Mouse (Mus musculus) adipocyte (in vitro differentiated cells): Measurements from ENCODE around the gene Fgd4.
"Not testable (repeated sequence)": the region's sequence is repeated elsewhere in the genome, so short reads cannot be mapped to it uniquely, and the experiment has no call there.

Experiments
- DNase-seq: peaks from one replicate; pipeline ENCODE4 v3.0.0-alpha.2; 2016; ENCODE audit warnings: low spot score

The Fgd4 gene

GRCm38 (mm10) chr16:16542956-16543441, 57.4 kb downstream of the Fgd4 start:
- no peak for DNase-seq

GRCm38 (mm10) chr16:16539396-16539795, 61.0 kb downstream of the Fgd4 start:
- DNase-seq, result not testable (repeated sequence)

- no peak for DNase-seq
These were observed 65.1 kb downstream of the Fgd4 start for GRCm38 (mm10) chr16:16535232-16535631.

- DNase-seq, result no peak
These were observed 72.3 kb downstream of the Fgd4 start for GRCm38 (mm10) chr16:16528014-16528413.

GRCm38 (mm10) chr16:16527267-16527666, 73.1 kb downstream of the Fgd4 start:
- no peak for DNase-seq

GRCm38 (mm10) chr16:16526741-16527105, 73.6 kb downstream of the Fgd4 start:
- DNase-seq, result no peak

- DNase-seq, result no peak
These were observed 74.1 kb downstream of the Fgd4 start for GRCm38 (mm10) chr16:16526097-16526740.

GRCm38 (mm10) chr16:16525266-16525904, 75.0 kb downstream of the Fgd4 start:
- DNase-seq, result no peak

- no peak for DNase-seq
These were observed 76.7 kb downstream of the Fgd4 start for GRCm38 (mm10) chr16:16523632-16524031.

GRCm38 (mm10) chr16:16522869-16523268, 77.5 kb downstream of the Fgd4 start:
- not testable (repeated sequence) for DNase-seq

- no peak for DNase-seq
These were observed 98.9 kb downstream of the Fgd4 start for GRCm38 (mm10) chr16:16501491-16501890.

- no peak for DNase-seq
These were observed 99.4 kb downstream of the Fgd4 start for GRCm38 (mm10) chr16:16500926-16501325.

- no peak for DNase-seq
These were observed 101.6 kb downstream of the Fgd4 start for GRCm38 (mm10) chr16:16498798-16499197.

- no peak for DNase-seq
These were observed 114.8 kb downstream of the Fgd4 start for GRCm38 (mm10) chr16:16485523-16486043.

GRCm38 (mm10) chr16:16484601-16485000, 115.7 kb downstream of the Fgd4 start:
- peak; percentile 8 for DNase-seq

GRCm38 (mm10) chr16:16473451-16473850, 126.9 kb downstream of the Fgd4 start:
- DNase-seq, result not testable (repeated sequence)

GRCm38 (mm10) chr16:16450021-16450420, 150.3 kb downstream of the Fgd4 start:
- no peak for DNase-seq

GRCm38 (mm10) chr16:16438436-16438835, 161.9 kb downstream of the Fgd4 start:
- no peak for DNase-seq

- DNase-seq, result no peak
These were observed 177.9 kb downstream of the Fgd4 start for GRCm38 (mm10) chr16:16422456-16422855.

- not testable (repeated sequence) for DNase-seq
These were observed 233.1 kb downstream of the Fgd4 start for GRCm38 (mm10) chr16:16367217-16367616.
